Mouse (Mus musculus) liver, adult 2 months (tissue): ENCODE measurements around the gene Sspn.

Source experiments
- CTCF ChIP-seq: fragments of 200-500 bp; IDR thresholded peaks from 2 replicates; pipeline ENCODE4 v1.5.1; 2011; ENCODE audit warnings: low read depth, low read length, control low read depth
- POLR2A ChIP-seq: fragments of 200-500 bp; IDR thresholded peaks from 2 replicates; pipeline ENCODE4 v1.6.1; 2011; ENCODE audit warnings: low read length, control low read depth; ENCODE audit not compliant: insufficient read depth; ENCODE audit errors: extremely low read depth

DNA sequence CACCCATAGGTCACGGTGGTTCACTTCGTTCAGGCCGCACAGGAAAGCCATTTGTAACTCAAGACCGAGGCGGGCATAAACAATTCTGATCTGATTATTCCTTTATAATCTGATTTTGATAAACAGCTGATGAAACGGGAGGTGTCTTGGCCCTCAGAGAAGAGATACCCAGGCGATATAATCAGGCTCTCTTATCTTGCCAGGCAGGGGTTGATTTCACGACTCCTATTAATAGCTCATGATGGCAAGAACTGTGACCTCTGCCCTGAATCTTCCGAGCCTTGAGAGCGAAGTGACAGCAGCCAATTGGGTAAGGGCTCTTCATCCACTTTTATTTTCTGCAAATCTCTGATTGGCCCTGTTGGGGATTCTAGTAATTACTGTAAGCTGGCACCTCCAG lies 37.4 kb downstream of the Sspn start:
- no peak for TF ChIP-seq CTCF
- no peak for TF ChIP-seq POLR2A
